Comparison of ENCODE assay signal across 25 mouse cellular contexts in the genomic region with DNA sequence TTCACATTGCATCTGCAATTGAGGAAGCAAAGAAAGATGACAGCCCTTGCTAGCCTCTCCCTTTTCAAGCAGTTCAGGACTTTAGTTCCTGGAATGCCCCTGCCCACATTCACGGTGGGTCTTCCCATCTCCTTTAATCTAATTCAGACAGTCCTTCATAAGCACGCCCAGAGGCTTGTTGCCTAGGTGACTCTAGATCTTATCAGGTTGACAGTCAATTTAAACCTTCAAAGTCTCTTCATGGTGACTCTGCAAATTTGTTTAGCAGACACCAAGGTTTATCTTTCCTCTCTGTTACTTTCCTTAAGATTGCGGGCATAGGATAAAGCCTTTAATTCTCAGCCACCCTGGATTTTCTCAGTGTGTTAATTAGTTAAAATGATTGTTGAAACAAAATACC. TPM values are rescaled to one million over a fixed set of nuclear protein-coding genes. Genes with fewer than 3 reads are reported as not detected.
DNase-seq lines count a peak whose midpoint lies in the region; ATAC-seq and TF ChIP-seq lines count a peak whose summit lies in the region.
"Had no signal": no experiment of that assay in that cellular context is flagged by ENCODE, and none has a peak within 500 bp of the region (broad histone marks: within the 10 kb centered on the region; RNA-seq: fewer than 3 reads in every experiment).

No protein-coding gene starts in this region.

- no peak overlapping the region for H3K27ac ChIP-seq in liver, embryonic 16.5 days (ENCODE audit: low read length)
- H3K27ac ChIP-seq in gastrocnemius, adult 2 months: no peak overlapping the region
- H3K27ac ChIP-seq: embryonic facial prominence, embryonic 15.5 days; heart, embryonic 10.5 days; hindbrain, embryonic 14.5 days; kidney, postnatal 0 days; limb, embryonic 13.5 days; lung, embryonic 15.5 days had no signal

- WGBS in liver, embryonic 16.5 days (ENCODE audit: insufficient replicate concordance): 8% methylated on average over 3 of the region's 3 CpGs

- no peaks in the 10 kb centered on the region for H3K27me3 ChIP-seq in liver, embryonic 16.5 days (ENCODE audit: control insufficient read depth, insufficient read depth, low read depth, low read length)
- H3K27me3 ChIP-seq: embryonic facial prominence, embryonic 15.5 days; limb, embryonic 13.5 days; lung, embryonic 15.5 days had no signal

- H3K9ac ChIP-seq in liver, embryonic 16.5 days (ENCODE audit: low read depth, low read length): no peak overlapping the region
- H3K9ac ChIP-seq: embryonic facial prominence, embryonic 15.5 days; hindbrain, embryonic 14.5 days; limb, embryonic 13.5 days; lung, embryonic 15.5 days had no signal

- no peaks in the 10 kb centered on the region; the same call in 1 of the 2 replicates for H3K9me3 ChIP-seq in liver, embryonic 16.5 days (replicated peaks; ENCODE audit: control insufficient read depth, low read length)
- H3K9me3 ChIP-seq: embryonic facial prominence, embryonic 15.5 days had no signal

- no peaks in the 10 kb centered on the region for H3K36me3 ChIP-seq in liver, embryonic 16.5 days (ENCODE audit: control insufficient read depth, insufficient read depth)
- H3K36me3 ChIP-seq: embryonic facial prominence, embryonic 15.5 days; heart, embryonic 10.5 days; limb, embryonic 13.5 days; lung, embryonic 15.5 days had no signal

- intact Hi-C loops in gastrocnemius, adult 2 months (cut with DNase I): no loop called here
- intact Hi-C loops in left cerebral cortex, postnatal 25 days (cut with DNase I): loop anchor here (1.0 kb wide), 1 partner anchor 9 kb away; no protein-coding TSS in a partner anchor

- no peak overlapping the region for H3K4me2 ChIP-seq in liver, embryonic 16.5 days (ENCODE audit: low read depth, low read length)
- H3K4me2 ChIP-seq: embryonic facial prominence, embryonic 15.5 days; hindbrain, embryonic 14.5 days; limb, embryonic 13.5 days; lung, embryonic 15.5 days had no signal

- no peak for TF ChIP-seq CTCF in gastrocnemius, adult 2 months (IDR thresholded peaks at IDR 0.05)

- H3K4me3 ChIP-seq in liver, embryonic 16.5 days (ENCODE audit: low read depth, low read length): no peak overlapping the region
- H3K4me3 ChIP-seq in gastrocnemius, adult 2 months: no peak overlapping the region
- H3K4me3 ChIP-seq: embryonic facial prominence, embryonic 15.5 days; heart, embryonic 10.5 days; limb, embryonic 13.5 days; lung, embryonic 15.5 days had no signal

- ATAC-seq in liver, embryonic 16.5 days (ENCODE audit: low read depth): 0 out of 2 replicates have a peak, but pooled peaks have one; percentile 30
- ATAC-seq: intestine, postnatal 0 days had no signal

- peak; percentile 29 for DNase-seq in 416B (ENCODE audit: low read depth)
- peak; percentile 48 for DNase-seq in A20 (ENCODE audit: low read depth, low spot score)
- DNase-seq in c-Kit-positive CD71-positive TER-119-positive erythroid progenitor cells, embryonic 14.5 days (ENCODE audit: low spot score): peak; percentile 70
- DNase-seq in gastrocnemius, adult 2 months: no peak
- no peak for DNase-seq in right cerebral cortex, postnatal 14 days
- DNase-seq in left cerebral cortex, postnatal 25 days (ENCODE audit: low spot score in 2 of 2): no peak
- DNase-seq: cerebellum, adult 11 months; cerebellum, postnatal 14 days; gastrocnemius, postnatal 36 days; heart, postnatal 10 days; spleen, adult 18-20 months; thymus, adult 18-20 months had no signal

- no peaks in the 10 kb centered on the region; the same call in 1 of the 2 replicates for H3K4me1 ChIP-seq in liver, embryonic 16.5 days (ENCODE audit: control insufficient read depth, low read depth, low read length)
- H3K4me1 ChIP-seq: embryonic facial prominence, embryonic 15.5 days; heart, embryonic 10.5 days; limb, embryonic 13.5 days; lung, embryonic 15.5 days had no signal

RNA-seq across cellular contexts. Expression of gene Fcrla, which starts 23.4 kb away (rescaled TPM):
- 0.67 and 1.3 TPM in 2 replicates for polyA plus RNA-seq in liver, embryonic 16.5 days (2015; fragmentation: Nextera tagmentation; extraction: Ambion mirVana)
- total RNA-seq in gastrocnemius, adult 2 months (2021): not detected
- total RNA-seq in left cerebral cortex, postnatal 25 days (2021): not detected
- total RNA-seq: midbrain, postnatal 0 days had no signal
- polyA plus RNA-seq: embryonic facial prominence, embryonic 15.5 days; forebrain, embryonic 11.5 days; hindbrain, embryonic 14.5 days; intestine, postnatal 0 days; kidney, postnatal 0 days; limb, embryonic 13.5 days; midbrain, postnatal 0 days; neural tube, embryonic 11.5 days; stomach, embryonic 14.5 days had no signal

RNA-seq across cellular contexts. Expression of gene Fcgr2b, which starts 25.6 kb away (rescaled TPM):
- 6.1 and 6.7 TPM in 2 replicates for polyA plus RNA-seq in liver, embryonic 16.5 days (2015; fragmentation: Nextera tagmentation; extraction: Ambion mirVana)
- total RNA-seq in gastrocnemius, adult 2 months (2021): 1 to 10 TPM; 2.2 to 4.1 TPM
- 1 to 10 TPM; 3.6 to 6.2 TPM for total RNA-seq in left cerebral cortex, postnatal 25 days (2021)
- polyA plus RNA-seq: heart, embryonic 10.5 days; neural tube, embryonic 11.5 days had no signal

RNA-seq across cellular contexts. Expression of gene Fcrlb, which starts 38.0 kb away (rescaled TPM):
- 0.06 and 0.07 TPM in 2 replicates for polyA plus RNA-seq in liver, embryonic 16.5 days (2015; fragmentation: Nextera tagmentation; extraction: Ambion mirVana)
- total RNA-seq in gastrocnemius, adult 2 months (2021): not detected
- total RNA-seq in left cerebral cortex, postnatal 25 days (2021): under 1 TPM; 0.34 to 0.37 TPM
- total RNA-seq: adrenal gland, adult 18-20 months; gastrocnemius, postnatal 36 days; heart, postnatal 10 days had no signal
- polyA plus RNA-seq: forebrain, embryonic 11.5 days; heart, embryonic 10.5 days; lung, embryonic 15.5 days; stomach, embryonic 14.5 days had no signal

Comparison
In these comparisons a context has a peak if more than half of its experiments do, and no peak if none do; other contexts are left out.
1. DNase-seq: peak in 416B (single experiment), A20 (single experiment) and c-Kit-positive CD71-positive TER-119-positive erythroid progenitor cells, embryonic 14.5 days (single experiment); none in gastrocnemius, adult 2 months (single experiment), right cerebral cortex, postnatal 14 days (single experiment) and left cerebral cortex, postnatal 25 days (0 of 2).